In the genomic region with DNA sequence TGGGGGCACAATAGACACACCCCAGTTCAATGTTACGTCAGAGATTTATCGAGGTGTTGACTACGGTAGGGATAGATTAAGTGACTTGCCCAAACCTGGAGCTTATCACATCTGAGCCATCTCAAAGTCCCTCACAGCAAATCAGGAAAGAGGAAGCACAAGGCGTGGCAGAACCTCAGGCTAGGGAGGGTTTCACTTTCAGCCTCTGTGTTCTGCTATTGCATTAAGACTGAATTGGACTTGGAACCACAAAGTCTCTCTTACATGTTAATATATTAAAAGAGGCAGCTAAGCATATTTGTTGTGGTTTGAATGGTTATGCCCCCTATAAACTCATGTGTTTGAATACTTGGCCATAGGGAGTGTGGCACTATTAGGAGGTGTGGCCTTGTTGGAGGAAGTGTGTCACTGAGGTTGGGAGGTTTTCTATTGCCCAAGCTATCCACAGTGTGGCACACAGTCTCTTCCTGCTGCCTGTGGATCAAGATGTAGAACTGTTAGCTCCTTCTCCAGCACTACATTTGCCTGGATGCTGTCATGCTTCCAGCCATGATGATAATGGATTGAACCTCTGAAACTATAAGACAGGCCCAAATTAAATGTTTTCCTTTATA, we compare ENCODE assay signal across 13 mouse cellular contexts. TPM values are rescaled to one million over a fixed set of nuclear protein-coding genes. Genes with fewer than 3 reads are reported as not detected.
A peak's percentile ranks its signal among the peaks of the same experiment; 100 is the strongest.
DNase-seq lines count a peak whose midpoint lies in the region; ATAC-seq and TF ChIP-seq lines count a peak whose summit lies in the region.
"Had no signal": no experiment of that assay in that cellular context is flagged by ENCODE, and none has a peak within 500 bp of the region (broad histone marks: within the 10 kb centered on the region; RNA-seq: fewer than 3 reads in every experiment).

No protein-coding gene starts in this region.

- peak; percentile 14 for DNase-seq in embryonic facial prominence, embryonic 14.5 days (ENCODE audit: low spot score)
- no peak for DNase-seq in embryonic facial prominence, embryonic 10.5 days (ENCODE audit: low spot score)
- DNase-seq in urinary bladder, postnatal 14 days (ENCODE audit: low spot score) = peak; percentile 28
- no peak for DNase-seq in urinary bladder, postnatal 10 days (ENCODE audit: low spot score)
- DNase-seq in thymus, postnatal 0 days (ENCODE audit: low spot score) = no peak
- no peak for DNase-seq in layer of hippocampus, adult 2 months (ENCODE audit: low spot score in 2 of 2)
- DNase-seq: cerebellum, postnatal 25 days; kidney, postnatal 36 days had no signal

- H3K36me3 ChIP-seq in embryonic facial prominence, embryonic 14.5 days (ENCODE audit: control insufficient read depth, insufficient read depth, low read length) = no peaks in the 10 kb centered on the region
- no peaks in the 10 kb centered on the region for H3K36me3 ChIP-seq in embryonic facial prominence, embryonic 10.5 days (replicated peaks)
- H3K36me3 ChIP-seq in macrophage (ENCODE audit: inconsistent target) = no peaks in the 10 kb centered on the region
- H3K36me3 ChIP-seq in forebrain, embryonic 16.5 days (ENCODE audit: control insufficient read depth, insufficient read depth) = no peaks in the 10 kb centered on the region
- H3K36me3 ChIP-seq: heart, embryonic 10.5 days; liver, embryonic 15.5 days had no signal

- H3K79me2 ChIP-seq in macrophage (ENCODE audit: inconsistent target) = no peaks in the 10 kb centered on the region

- H3K27me3 ChIP-seq in embryonic facial prominence, embryonic 14.5 days (replicated peaks; ENCODE audit: control insufficient read depth, insufficient read depth, low read length) = no peaks in the 10 kb centered on the region
- no peaks in the 10 kb centered on the region for H3K27me3 ChIP-seq in embryonic facial prominence, embryonic 10.5 days (replicated peaks; ENCODE audit: low read depth, poor library complexity, severe bottlenecking)
- no peaks in the 10 kb centered on the region for H3K27me3 ChIP-seq in forebrain, embryonic 16.5 days (replicated peaks; ENCODE audit: control insufficient read depth, insufficient read depth, low read length)
- H3K27me3 ChIP-seq: liver, embryonic 15.5 days had no signal

- H3K27ac ChIP-seq in embryonic facial prominence, embryonic 14.5 days (replicated peaks; ENCODE audit: low read depth, low read length) = no peak overlapping the region
- H3K27ac ChIP-seq in embryonic facial prominence, embryonic 10.5 days (replicated peaks) = no peak overlapping the region
- H3K27ac ChIP-seq in macrophage = peak overlapping the region; percentile 31
- no peak overlapping the region for H3K27ac ChIP-seq in layer of hippocampus, adult 2 months
- no peak overlapping the region for H3K27ac ChIP-seq in forebrain, embryonic 16.5 days (ENCODE audit: low read length)
- H3K27ac ChIP-seq: heart, embryonic 10.5 days; liver, embryonic 15.5 days had no signal

- H3K9ac ChIP-seq in embryonic facial prominence, embryonic 14.5 days (ENCODE audit: low read depth, low read length) = no peak overlapping the region
- no peak overlapping the region for H3K9ac ChIP-seq in forebrain, embryonic 16.5 days (replicated peaks; ENCODE audit: low read depth, low read length)
- H3K9ac ChIP-seq: liver, embryonic 15.5 days had no signal

- no peak for TF ChIP-seq CTCF in layer of hippocampus, adult 2 months (conservative IDR thresholded peaks at IDR 0.05)

- H3K9me3 ChIP-seq in embryonic facial prominence, embryonic 14.5 days (ENCODE audit: control insufficient read depth, low read length) = no peaks in the 10 kb centered on the region
- no peaks in the 10 kb centered on the region for H3K9me3 ChIP-seq in embryonic facial prominence, embryonic 10.5 days
- no peaks in the 10 kb centered on the region for H3K9me3 ChIP-seq in forebrain, embryonic 16.5 days (ENCODE audit: control insufficient read depth, low read length)
- H3K9me3 ChIP-seq: heart, embryonic 10.5 days; liver, embryonic 15.5 days had no signal

- H3K4me2 ChIP-seq in embryonic facial prominence, embryonic 14.5 days (ENCODE audit: low read depth, low read length) = no peak overlapping the region
- no peak overlapping the region for H3K4me2 ChIP-seq in forebrain, embryonic 16.5 days (ENCODE audit: low read length)
- H3K4me2 ChIP-seq: liver, embryonic 15.5 days had no signal

- no peak overlapping the region for H3K4me3 ChIP-seq in embryonic facial prominence, embryonic 14.5 days (ENCODE audit: low read depth, low read length)
- H3K4me3 ChIP-seq in embryonic facial prominence, embryonic 10.5 days = no peak overlapping the region
- no peak overlapping the region; the same call in 1 of the 2 replicates for H3K4me3 ChIP-seq in macrophage (ENCODE audit: inconsistent target)
- H3K4me3 ChIP-seq in layer of hippocampus, adult 2 months = no peak overlapping the region
- H3K4me3 ChIP-seq in forebrain, embryonic 16.5 days (replicated peaks; ENCODE audit: low read length) = no peak overlapping the region
- H3K4me3 ChIP-seq: erythroblast, embryonic 14.5 days; heart, embryonic 10.5 days; liver, embryonic 15.5 days had no signal

- ATAC-seq in embryonic facial prominence, embryonic 14.5 days (ENCODE audit: low read depth) = no peak
- ATAC-seq in forebrain, embryonic 16.5 days = no peak

- WGBS in embryonic facial prominence, embryonic 14.5 days = 81% methylated on average over 4 of the region's 4 CpGs
- WGBS in embryonic facial prominence, embryonic 10.5 days = 90% methylated on average over 4 of the region's 4 CpGs
- WGBS in macrophage (ENCODE audit: missing documents) = 0% methylated on average over 4 of the region's 4 CpGs
- 94% methylated on average over 4 of the region's 4 CpGs for WGBS in forebrain, embryonic 16.5 days

- peaks cover 16% of the 10 kb centered on the region; the same call in 1 of the 2 replicates for H3K4me1 ChIP-seq in embryonic facial prominence, embryonic 14.5 days (ENCODE audit: control insufficient read depth, insufficient read depth, low read length)
- H3K4me1 ChIP-seq in embryonic facial prominence, embryonic 10.5 days = peaks cover 17% of the 10 kb centered on the region
- H3K4me1 ChIP-seq in forebrain, embryonic 16.5 days (replicated peaks; ENCODE audit: control insufficient read depth, insufficient read depth, low read length) = peaks cover 17% of the 10 kb centered on the region
- H3K4me1 ChIP-seq: liver, embryonic 15.5 days had no signal

RNA-seq across cellular contexts. Expression of a gene that starts 18.7 kb away (rescaled TPM):
- 0.18 and 0.24 TPM in 2 replicates for polyA plus RNA-seq in embryonic facial prominence, embryonic 14.5 days (2014; fragmentation: Nextera tagmentation; extraction: Ambion mirVana)
- 0.09 TPM in 1 of 2 replicates, not detected in the other for polyA plus RNA-seq in embryonic facial prominence, embryonic 10.5 days (2016; fragmentation: Nextera tagmentation; extraction: Ambion mirVana)
- total RNA-seq in macrophage (2018; cell fraction: chromatin; rRNA removed) = under 1 TPM in 1 of 26 experiments, not detected in 25; 0.41 TPM
- under 1 TPM; 0.06 to 0.29 (median 0.13) TPM for total RNA-seq in macrophage (2018; cell fraction: cytosol; rRNA removed)
- total RNA-seq in macrophage (2018; cell fraction: nucleus; rRNA removed) = under 1 TPM in 5 of 26 experiments, not detected in 21; 0.16 to 0.30 (median 0.20) TPM
- polyA plus RNA-seq in macrophage (2018) = 0.10 to 0.20 TPM (median 0.14 TPM) in 3 replicates
- 0.58 and 0.68 TPM in 2 replicates for polyA plus RNA-seq in thymus, postnatal 0 days (2015; fragmentation: Nextera tagmentation; extraction: Ambion mirVana)
- total RNA-seq in layer of hippocampus, adult 2 months (2021) = under 1 TPM; 0.38 to 0.42 TPM
- not detected in 2 replicates for polyA plus RNA-seq in forebrain, embryonic 16.5 days (2015; fragmentation: Nextera tagmentation; extraction: Ambion mirVana)
- polyA plus RNA-seq: erythroblast, embryonic 14.5 days had no signal

RNA-seq across cellular contexts. Expression of a gene that starts 41.2 kb away (rescaled TPM):
- polyA plus RNA-seq in embryonic facial prominence, embryonic 14.5 days (2014; fragmentation: Nextera tagmentation; extraction: Ambion mirVana) = 12.0 and 14.6 TPM in 2 replicates
- polyA plus RNA-seq in embryonic facial prominence, embryonic 10.5 days (2016; fragmentation: Nextera tagmentation; extraction: Ambion mirVana) = 28.1 and 31.4 TPM in 2 replicates
- total RNA-seq in macrophage (2018; cell fraction: chromatin; rRNA removed) = 10 to 100 TPM in 20 of 26 experiments, 1 to 10 TPM in 6; 5.4 to 50.7 (median 25.3) TPM
- total RNA-seq in macrophage (2018; cell fraction: cytosol; rRNA removed) = 10 to 100 TPM in 1 of 26 experiments, 1 to 10 TPM in 25; 4.8 to 10.5 (median 8.2) TPM
- total RNA-seq in macrophage (2018; cell fraction: nucleus; rRNA removed) = 10 to 100 TPM in 16 of 26 experiments, 1 to 10 TPM in 10; 4.6 to 39.8 (median 12.7) TPM
- 5.9 to 10.8 TPM (median 6.1 TPM) in 3 replicates for polyA plus RNA-seq in macrophage (2018)
- 15.9 and 17.3 TPM in 2 replicates for polyA plus RNA-seq in thymus, postnatal 0 days (2015; fragmentation: Nextera tagmentation; extraction: Ambion mirVana)
- 1 to 10 TPM; 1.6 to 1.8 TPM for total RNA-seq in layer of hippocampus, adult 2 months (2021)
- 6.2 and 7.1 TPM in 2 replicates for polyA plus RNA-seq in forebrain, embryonic 16.5 days (2015; fragmentation: Nextera tagmentation; extraction: Ambion mirVana)

Comparison
In these comparisons a context has a peak if more than half of its experiments do, and no peak if none do; other contexts are left out.
1. DNase-seq: peak in embryonic facial prominence, embryonic 14.5 days (single experiment) and urinary bladder, postnatal 14 days (single experiment); none in embryonic facial prominence, embryonic 10.5 days (single experiment), urinary bladder, postnatal 10 days (single experiment), thymus, postnatal 0 days (single experiment) and layer of hippocampus, adult 2 months (0 of 2).